Mouse (Mus musculus) lung, adult 10 weeks (tissue): ENCODE data around the gene Cyp1a1. TPM values are rescaled to one million over a fixed set of nuclear protein-coding genes. Genes with fewer than 3 reads are reported as not detected.

ENCODE experiments used
- polyA plus RNA-seq: library from polyadenylated mRNA; stranded (reverse); fragments of 350-450 nt; fragmentation: Illumina TruSeq; extraction: RNeasy Lipid Tissue Mini Kit (QIAGEN cat#74804); gene quantifications from one replicate; pipeline ENCODE4 v1.2.3, GENCODE M21; 2014; ENCODE audit warnings: low read depth, low replicate concordance; ENCODE audit not compliant: insufficient read depth

Gene Cyp1a1
- polyA plus RNA-seq: 7.8 TPM

DNA sequence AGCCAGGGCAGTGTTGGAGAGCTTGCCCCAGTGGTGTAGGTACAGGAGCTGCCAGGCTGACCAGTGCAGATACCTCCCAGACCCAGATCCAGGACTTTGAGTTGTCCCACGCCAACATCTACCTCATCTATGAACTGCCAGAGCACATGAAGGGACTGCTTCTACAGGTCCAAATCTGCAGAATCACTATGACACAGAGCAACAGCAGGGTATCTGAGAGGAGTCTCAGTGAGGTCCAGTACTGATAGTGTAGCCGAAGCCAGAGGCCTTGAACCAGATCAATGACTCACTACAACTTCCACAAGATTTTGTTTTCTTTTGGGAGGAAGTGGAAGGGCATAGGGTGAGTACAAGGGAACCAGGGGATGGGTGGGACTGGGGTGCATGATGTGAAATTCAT, at the start of gene Cyp1a1:
Cyp1a1 (plus strand) TSS at position 178 of the 400 bp plus-strand sequence.

DNA sequence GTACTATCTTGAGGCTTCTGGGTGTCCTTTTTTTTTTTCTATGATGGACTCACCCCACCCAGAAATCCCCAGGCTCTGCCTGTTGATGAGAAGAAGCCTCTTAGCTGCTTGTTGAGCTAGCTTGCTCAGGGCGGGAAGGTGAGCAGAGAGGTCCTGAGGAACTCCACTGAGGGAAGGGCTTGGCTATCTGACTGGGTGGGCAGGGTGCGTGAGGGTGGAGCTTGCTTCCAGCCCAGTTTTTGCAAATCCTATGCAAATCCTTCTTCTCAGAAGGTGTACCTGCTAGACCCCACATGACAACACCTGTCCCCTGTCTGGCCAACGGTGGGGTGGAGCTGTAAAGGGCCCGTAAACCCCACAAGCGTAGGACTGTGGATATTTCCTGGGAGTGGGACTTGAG, 34.4 kb upstream of the Cyp1a1 start, which contains the start of gene Csk:
Csk (minus strand) TSS at position 349 of the 400 bp plus-strand sequence.

GRCm38 (mm10) chr9:57683520-57683919, 4.2 kb upstream of the Cyp1a1 start, which contains the start of gene Cyp1a2:
Gene Cyp1a2 (minus strand): TSS chr9:57683703.

GRCm38 (mm10) chr9:57708068-57708719, 20.5 kb downstream of the Cyp1a1 start, which contains the start of gene Edc3:
Gene Edc3 (plus strand): TSS chr9:57708540.

Other genes starting within 250 kb of the Cyp1a1 start
- gene Ppcdc, start 247.8 kb upstream of the Cyp1a1 start, polyA plus RNA-seq: 17.6 TPM
- 3.3 TPM for gene Scamp5, start 219.9 kb upstream of the Cyp1a1 start, polyA plus RNA-seq
- gene Rpp25, start 183.9 kb upstream of the Cyp1a1 start, polyA plus RNA-seq: 0.50 TPM
- 258 TPM for gene Cox5a, start 166.7 kb upstream of the Cyp1a1 start, polyA plus RNA-seq
- 13.3 TPM for gene Fam219b, start 150.4 kb upstream of the Cyp1a1 start, polyA plus RNA-seq
- gene Mpi, start 135.2 kb upstream of the Cyp1a1 start, polyA plus RNA-seq: 13.2 TPM
- 34.8 TPM for gene Scamp2, start 127.0 kb upstream of the Cyp1a1 start, polyA plus RNA-seq
- gene Ulk3, start 98.5 kb upstream of the Cyp1a1 start, polyA plus RNA-seq: 5.4 TPM
- not detected for gene Cplx3, start 81.6 kb upstream of the Cyp1a1 start, polyA plus RNA-seq
- not detected for gene Lman1l, start 67.2 kb upstream of the Cyp1a1 start, polyA plus RNA-seq
- gene Csk, start 34.3 kb upstream of the Cyp1a1 start, polyA plus RNA-seq: 58.2 TPM
- not detected for gene Cyp1a2, start 4.2 kb upstream of the Cyp1a1 start, polyA plus RNA-seq
- 9.5 TPM for gene Edc3, start 20.6 kb downstream of the Cyp1a1 start, polyA plus RNA-seq
- gene Clk3, start 77.9 kb downstream of the Cyp1a1 start, polyA plus RNA-seq: 55.9 TPM
- gene Arid3b, start 148.9 kb downstream of the Cyp1a1 start, polyA plus RNA-seq: 4.1 TPM
- gene Ubl7, start 223.1 kb downstream of the Cyp1a1 start, polyA plus RNA-seq: 40.9 TPM